Mouse (Mus musculus): ENCODE measurements at regions not wholly inside any gene's neighbourhood (a gene's known extent, or its start where the extent isn't known, plus 50 kb on each side); places are given as distances from the start of the nearest gene placed in this dataset.

DNA sequence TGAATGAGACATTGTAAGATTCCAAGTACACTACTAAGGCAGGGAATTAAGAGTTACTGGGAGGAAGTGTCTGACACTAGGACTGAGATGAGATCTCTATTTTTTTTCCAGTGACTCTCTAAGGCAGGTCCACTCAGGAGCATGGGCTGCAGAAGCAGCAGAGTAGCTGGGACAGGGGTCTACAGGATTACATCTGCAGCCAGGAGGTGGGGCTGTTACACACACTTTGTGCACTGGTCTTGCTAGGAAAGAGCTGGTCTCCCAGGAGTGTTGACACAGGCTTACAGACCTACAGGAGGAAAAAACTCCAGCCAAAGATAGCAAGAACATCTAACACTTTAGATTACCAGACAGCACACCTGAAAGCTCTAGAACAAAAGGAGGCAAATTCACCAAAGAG lies 123.6 kb upstream of the Nrxn1 start:
- TF ChIP-seq CTCF (IDR thresholded peaks at IDR 0.05; ENCODE audit: borderline replicate concordance, insufficient read depth, low read depth, low read length) (no peak), POLR2A (IDR thresholded peaks at IDR 0.05; ENCODE audit: borderline replicate concordance, insufficient read depth, low read length) (no peak)

All from cerebellum, adult 2 months (tissue).